Mouse (Mus musculus): ENCODE results near the gene Slc4a11.
"Not testable (repeated sequence)": the region's sequence is repeated elsewhere in the genome, so short reads cannot be mapped to it uniquely, and the experiment has no call there.

Slc4a11 gene

DNA sequence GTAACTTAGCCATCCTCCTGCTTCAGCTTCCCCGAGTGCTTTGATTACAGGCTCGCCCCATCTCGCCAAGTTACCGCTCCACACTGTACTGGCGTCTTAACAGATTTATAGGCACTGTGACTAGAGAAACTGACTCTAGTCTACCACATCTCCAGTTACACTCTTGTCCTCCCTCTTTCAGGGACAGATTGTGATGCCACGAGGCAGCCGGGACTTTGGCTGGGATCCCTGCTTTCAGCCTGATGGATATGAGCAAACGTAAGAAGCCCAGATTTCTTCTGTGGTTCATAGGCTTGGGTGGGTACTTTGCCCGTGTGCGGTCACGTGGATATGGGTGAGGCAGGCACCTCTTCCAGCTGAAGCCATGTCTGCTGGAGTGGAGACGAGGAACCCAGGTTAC, 18.2 kb downstream of the Slc4a11 start:
- no peak for DNase-seq

DNA sequence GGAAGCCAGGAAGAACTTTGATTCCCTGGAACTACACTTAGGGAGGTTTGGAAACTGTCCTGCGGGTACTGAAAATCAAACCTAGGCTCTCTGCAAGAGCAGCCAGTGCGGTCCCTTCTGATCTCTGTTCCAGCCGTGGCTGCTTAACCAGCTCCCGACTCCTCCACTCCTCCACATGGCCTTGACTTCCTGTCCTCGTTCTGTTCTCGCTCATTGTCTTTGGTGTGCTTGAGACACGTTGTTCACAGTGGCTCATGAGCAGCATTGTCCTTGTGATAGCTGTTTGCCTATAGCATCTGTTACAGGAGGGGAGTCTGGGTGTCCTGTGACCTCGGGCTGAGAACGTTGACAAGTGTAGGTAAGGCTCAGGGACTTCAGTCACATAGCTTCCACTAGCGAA, 20.1 kb downstream of the Slc4a11 start:
- DNase-seq, result no peak

DNA sequence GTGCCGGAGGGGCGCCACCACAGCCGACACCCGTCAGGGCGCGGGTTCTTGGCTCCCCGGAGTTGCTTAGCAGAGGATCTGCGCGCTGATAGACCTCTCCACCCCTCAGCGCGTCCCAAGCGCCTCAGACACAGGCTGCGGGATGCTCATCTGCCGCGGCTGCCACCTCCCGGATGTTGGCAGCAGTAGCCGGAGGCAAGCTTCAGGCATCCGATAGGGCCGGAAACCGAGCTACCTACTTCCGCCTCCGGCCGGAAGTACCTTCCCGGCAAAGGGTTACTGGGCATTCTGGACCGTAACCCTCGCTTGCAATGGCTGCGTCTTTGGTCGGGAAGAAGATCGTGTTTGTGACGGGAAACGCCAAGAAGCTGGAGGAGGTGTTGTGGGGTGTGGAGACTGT, 29.8 kb downstream of the Slc4a11 start, which contains the start of gene Itpa:
Gene Itpa (plus strand): TSS at position 52 of the 400 bp plus-strand sequence.
- DNase-seq, result peak; percentile 82

DNA sequence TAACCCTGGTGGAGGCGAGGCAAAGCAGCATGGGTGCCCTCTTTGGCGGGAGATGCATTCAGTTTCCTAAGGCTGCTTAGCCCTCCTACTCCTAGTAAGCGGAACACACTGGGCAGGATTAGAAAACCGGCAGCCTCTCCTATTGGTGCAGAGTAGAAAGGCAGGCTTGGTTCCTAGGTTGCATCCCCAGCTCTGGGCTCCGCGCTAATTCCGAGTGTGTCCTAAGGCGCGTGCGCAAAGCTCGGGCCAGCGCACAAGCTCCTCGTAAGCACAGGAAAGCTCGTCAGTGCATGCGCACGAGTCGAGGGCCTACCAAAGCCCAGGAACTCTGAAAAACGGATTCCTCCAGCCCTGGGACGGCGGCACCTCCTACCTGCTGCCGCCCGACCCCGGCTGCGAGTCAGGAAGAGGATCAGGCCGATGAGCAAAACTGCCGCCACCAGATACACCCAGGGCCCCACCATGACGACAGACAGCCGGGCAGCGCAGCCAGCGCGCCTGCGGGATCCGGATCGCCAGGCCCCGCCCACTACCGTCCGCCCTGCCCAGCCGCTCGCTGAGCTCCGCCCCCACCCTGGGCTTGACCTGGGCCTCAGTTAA, 33.1 kb downstream of the Slc4a11 start, which contains the start of gene Ddrgk1:
Gene Ddrgk1 (minus strand): TSS at position 558 of the 600 bp plus-strand sequence.
- peak; percentile 89 for DNase-seq

DNA sequence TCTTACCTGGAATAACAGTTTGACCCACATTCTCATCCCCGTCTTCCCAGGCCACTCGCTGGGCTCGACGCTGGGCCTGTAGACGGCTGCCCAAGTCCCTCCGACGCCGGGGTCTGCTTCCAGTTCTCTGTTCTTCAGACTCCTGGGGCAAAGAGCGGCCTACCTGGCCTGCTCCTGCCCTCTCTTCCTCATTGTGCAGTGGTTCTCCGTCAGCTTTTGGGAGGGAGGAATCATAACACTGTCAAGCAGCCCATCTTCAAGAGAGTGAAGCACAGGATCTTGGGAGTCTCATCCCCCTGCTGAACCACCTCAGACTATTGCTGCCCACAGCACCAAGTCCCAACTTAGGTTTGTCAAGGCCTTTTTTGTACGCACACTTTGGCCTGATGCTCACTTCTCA, 34.0 kb downstream of the Slc4a11 start:
- no peak for DNase-seq

DNA sequence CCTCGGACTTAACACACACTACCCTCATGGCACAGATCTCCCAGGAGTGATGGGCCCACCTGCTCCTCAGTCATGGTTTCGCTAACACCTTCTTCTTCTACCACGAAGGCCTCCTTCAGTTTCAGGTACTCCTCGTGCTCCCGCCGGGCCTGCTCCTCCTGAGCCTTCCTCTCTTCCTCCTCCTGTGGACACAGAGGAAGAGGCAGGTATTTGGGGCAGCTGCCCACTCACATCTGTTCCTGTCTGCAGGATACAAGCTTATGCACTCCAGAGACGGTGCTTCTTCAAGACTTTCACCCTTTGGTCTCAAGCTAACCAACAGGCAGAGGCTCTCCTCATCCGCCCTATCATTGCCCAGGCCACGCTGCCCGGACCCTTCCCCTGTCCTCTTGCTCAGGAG, 38.8 kb downstream of the Slc4a11 start:
- no peak for DNase-seq

DNA sequence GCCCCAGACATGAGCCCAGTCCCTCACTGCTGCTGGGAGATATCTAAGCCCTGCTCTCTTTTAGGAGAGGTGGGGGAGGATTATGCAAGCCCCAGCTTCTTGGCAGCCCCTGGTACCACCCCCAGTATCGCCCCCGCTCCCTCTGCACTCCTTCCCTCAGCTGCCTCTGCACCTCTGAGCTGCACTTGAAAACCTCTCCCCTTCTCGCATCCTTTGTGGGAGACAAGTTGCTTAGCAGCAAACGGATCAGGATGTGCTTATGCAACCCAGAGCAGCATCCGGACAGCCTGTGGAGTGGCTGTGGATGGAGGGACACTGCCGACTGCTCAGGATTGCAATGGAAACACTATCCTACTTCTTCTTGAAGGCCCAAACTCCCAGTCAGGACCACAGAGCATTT, 39.8 kb downstream of the Slc4a11 start:
- peak; percentile 58 for DNase-seq

DNA sequence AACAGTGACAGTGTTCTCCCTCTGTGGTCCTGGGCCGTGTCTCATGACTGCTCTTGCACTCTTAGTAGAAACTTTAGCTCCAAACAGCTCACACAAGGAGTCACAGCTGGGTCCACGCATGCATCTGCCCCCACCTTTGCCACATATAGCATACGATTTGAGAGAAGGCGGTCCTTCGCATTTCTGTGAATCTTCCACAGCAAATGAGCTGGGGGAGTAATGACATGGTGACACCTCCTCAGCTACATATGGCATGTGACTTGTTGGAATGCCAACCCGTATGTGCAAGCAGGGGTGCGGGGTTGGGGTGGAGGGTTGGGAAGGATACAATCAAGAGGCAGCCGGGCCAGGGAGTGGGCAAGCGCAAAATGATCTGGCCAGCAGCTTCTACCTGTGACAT, 40.8 kb downstream of the Slc4a11 start:
- no peak for DNase-seq

DNA sequence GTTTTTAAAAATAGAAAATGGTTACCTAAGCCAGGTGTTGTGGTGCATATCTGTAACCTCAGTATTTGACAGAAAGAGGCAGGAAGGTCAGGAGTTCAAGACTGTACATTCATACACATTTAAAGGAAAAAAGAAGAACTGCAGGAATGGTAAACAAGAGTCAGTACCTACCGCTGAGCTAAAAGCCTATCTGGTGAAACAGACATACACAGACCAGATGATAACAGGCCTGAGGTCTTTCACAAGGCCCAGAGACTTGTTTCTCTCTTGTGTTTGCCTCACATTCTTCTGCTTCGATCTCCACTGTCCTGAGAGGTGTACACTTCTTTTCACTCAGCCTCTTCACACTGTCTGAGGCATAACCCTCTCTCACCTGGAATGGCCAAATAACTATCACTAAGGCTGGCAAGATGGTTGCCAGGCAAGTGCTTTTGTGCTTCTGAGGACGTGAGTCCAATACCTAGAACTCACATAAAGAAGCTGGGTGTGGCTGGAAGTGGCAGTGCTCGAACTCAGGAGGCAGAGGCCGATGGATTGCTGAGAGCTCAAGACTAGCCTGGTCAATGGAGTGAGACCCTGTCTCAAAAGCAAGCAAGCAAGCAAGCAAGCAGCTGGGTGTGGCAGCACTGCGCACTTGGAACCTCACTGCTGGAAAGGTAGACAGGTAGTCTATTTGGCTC, 41.5 kb downstream of the Slc4a11 start:
- no peak for DNase-seq

DNA sequence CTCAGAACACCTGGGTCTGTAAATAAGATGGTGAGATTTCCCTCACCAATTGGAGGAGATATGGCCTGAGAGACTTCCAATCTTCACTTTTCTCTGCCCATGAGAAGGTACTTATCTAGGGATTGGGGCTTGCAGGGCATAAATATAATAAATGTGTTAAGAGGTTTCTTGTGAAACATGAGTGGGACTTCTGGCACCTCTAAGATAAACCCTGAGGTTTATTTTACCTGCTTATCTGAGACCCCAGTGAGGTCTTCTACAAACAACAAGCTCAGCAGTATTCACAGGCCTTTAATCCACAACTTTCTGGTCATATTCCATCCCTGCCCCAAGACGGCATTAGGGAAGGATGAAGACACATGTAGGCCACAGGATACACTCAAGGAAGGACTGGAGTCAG, 43.6 kb downstream of the Slc4a11 start:
- DNase-seq, result no peak

DNA sequence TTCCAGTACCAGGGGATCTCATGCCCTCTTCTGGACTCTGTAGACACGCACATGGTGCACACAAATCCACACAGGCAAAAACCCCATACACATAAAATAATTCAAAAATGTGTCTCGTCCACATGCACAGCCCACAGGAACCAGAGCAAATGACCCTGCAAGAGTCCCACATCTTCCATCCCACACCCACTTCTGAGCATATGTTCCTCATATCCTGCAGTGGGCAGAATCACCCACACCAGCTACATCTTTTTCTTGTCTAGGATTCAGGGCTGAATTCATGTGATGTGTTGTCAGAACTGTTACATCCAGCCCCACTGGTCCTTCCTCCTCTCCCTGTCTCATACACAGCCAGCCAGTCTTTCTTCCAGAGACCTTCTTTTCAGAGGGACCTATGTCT, 44.0 kb downstream of the Slc4a11 start:
- DNase-seq, result no peak

DNA sequence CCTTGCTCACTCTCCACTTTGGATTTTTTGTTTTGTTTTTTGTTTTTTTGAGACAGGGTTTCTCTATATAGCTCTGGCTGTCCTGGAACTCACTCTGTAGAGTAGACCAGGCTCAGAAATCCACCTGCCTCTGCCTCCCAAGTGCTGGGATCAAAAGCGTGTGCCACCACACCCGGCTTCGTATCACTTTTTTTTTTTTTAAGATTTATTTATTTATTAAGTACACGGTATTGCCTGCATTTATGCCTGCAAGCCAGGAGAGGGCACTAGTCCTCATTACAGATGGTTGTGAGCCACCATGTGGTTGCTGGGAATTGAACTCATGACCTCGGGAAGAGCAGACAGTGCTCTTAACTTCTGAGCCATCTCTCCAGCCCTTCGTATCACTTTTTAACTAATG, 48.3 kb downstream of the Slc4a11 start:
- DNase-seq, result not testable (repeated sequence)

DNA sequence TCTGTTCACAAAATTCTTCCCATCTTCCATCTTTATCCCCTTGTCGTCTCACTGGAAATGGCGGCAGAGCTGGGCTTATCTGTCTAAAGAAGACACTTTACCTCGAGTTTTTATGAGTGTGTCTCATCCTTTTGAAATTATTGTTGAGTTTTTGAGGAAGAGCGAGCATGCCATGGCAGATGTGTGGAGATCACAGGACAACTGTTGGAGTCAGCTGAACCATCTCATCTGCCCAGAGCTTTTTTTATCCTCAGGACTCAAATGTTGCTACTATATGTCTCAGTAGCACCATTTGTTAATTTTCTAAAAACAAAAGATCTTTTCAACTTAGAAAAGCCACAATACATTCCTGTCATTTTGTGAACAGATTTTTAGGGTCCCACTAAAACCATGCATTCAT, 52.1 kb downstream of the Slc4a11 start:
- no peak for DNase-seq

DNA sequence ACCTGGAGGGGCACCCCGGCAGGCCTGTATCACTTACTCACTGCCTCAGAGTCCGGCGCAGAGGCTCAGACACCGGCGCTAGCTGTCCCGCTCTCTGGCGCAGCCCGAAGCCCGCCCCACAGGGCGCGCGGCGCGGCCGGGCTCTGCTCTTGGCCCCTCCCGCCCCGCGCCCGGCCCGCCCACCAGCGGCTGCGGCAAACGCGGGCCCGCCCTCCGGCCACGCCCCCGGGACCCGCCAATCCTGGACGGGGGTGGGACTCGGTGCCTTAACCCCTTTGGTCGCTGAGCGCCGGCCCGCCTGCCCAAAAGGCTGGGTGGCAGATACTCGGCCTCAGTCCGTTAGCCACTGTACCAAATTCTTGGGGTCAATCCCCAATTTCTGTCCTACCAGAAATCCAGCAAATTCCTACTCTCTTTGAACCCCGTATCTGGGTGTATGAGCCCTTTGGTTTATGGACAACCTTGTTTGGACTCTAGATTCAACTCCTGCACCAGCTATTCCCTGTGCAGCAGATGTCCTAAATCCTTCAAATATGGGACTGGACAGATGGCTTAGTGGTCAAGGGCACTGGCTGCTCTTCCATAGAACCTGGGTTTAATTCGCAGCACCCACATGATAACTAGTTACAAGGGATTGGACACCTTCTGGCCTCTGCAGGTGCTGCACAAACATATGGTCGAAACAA, 54.5 kb downstream of the Slc4a11 start, which contains the start of gene Lzts3:
Gene Lzts3 (minus strand): TSS at position 120 of the 686 bp plus-strand sequence.
- DNase-seq, result peak; percentile 92

DNA sequence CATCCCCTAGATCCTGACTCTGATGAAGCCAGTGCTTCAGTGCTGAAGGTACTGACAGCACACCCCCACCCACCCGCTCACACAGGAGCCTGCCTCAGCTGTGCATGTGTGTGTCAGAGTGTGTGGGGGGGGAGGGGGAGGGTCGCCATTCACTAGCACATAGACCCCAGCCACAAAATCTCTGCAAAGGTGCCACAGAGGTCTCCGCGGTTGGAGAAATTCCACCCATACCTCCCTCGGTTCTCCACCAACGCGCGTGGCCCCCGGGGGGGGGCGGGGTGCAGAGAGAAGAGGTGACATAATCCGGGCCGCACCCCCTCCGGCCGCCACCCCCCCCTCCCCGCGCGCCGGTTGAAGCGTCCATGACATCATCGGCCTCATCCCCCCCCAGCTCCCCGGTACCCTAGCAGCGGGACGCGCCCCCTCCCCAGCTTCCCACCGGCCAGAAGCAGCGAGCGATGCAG, 55.1 kb downstream of the Slc4a11 start:
- DNase-seq, result no peak

DNA sequence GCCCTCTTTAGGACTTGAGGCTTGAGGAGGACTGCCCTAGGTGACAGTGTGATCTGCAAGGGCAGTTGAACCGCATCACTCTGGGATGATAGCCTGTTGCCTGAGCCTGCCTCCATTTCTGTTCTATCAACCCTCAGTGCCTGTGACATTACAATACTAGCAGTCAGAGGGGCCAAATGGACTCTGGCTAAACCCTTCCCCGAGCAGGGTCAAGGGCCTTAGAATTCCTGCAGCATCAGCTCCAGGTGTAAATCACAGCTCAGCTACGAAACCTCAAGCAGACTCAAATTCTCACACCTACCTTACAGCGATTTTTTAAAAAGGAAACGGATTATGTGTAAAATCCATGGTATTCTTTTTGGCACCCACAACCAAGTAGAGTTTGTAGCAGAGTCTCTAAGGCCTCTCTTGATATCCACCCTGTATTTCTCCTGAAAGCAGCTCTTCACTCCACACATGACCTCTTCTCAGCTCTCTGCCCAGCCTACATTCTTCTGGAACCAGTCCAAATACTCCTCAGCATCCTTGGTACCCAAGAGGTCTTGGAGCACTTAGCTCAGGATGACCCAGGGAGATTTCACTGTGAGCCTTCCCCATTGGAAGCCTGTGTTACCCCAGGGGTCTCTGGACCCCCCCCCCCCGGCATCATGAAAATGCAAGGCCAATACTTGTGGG, 55.8 kb downstream of the Slc4a11 start:
- DNase-seq, result no peak

DNA sequence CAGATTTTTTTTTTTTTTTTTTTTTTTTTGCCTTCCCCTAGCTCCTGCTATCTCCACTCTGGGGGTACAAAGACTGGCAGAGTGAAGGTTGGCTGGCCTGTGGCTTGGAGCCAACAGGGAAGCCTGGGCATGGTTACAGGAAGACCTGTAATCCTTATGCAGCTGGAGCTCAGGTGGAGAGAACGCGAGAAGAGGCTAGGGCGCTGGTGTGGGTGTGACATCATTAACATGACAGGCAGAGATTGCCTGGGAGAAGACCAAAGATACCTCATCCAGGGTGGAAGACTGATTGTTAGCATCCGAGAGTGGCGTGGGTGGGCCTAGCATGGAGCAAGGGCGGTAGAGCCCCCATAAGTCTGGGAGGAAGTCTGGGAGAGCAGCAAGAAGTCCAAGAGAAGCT, 58.0 kb downstream of the Slc4a11 start:
- DNase-seq, result no peak

DNA sequence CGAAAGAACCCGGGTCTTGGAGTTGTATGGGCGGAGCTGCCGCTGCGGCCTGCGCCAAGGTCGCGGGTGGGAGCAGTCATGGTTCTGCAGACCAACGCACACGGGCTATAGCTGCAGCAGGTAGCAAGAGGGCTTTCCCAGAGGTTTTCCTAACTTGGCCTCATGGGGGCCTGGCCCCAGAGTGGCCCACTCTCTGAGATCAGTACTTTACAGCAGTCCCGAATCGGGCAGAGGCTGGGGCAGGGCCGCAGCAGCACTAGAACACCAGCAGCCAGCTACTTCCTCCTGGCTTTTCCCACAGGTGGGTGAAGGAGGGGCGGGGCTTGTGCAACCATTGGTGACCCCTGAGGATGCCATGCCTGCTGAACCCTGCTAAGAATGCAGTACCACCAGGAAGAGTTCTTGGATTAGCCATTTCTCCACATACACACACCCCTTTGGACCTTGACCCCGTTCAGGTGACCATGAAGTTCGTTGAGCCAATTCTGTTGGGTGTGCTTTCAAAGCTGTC, 59.2 kb downstream of the Slc4a11 start:
- no peak for DNase-seq

DNA sequence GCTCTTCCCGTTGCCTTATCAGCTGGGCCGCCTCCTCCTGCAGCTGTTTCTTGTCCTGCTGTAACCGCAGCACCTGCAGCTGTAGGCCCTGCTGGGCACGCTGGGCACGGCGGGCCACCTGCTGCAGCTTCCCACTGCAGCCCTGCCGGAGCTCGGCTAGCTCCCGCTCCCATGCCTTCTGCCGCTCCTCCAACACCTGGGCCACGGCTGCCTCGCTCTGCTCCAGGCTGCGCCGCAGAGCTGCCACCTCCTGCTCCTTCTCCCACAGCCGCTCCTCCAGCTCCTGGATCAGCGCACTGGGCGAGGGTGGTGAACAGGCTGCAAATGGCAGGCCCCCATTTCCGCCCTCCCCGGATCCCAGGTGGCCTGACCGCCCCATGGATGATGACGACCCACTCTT, 61.5 kb downstream of the Slc4a11 start:
- peak; percentile 17 for DNase-seq

DNA sequence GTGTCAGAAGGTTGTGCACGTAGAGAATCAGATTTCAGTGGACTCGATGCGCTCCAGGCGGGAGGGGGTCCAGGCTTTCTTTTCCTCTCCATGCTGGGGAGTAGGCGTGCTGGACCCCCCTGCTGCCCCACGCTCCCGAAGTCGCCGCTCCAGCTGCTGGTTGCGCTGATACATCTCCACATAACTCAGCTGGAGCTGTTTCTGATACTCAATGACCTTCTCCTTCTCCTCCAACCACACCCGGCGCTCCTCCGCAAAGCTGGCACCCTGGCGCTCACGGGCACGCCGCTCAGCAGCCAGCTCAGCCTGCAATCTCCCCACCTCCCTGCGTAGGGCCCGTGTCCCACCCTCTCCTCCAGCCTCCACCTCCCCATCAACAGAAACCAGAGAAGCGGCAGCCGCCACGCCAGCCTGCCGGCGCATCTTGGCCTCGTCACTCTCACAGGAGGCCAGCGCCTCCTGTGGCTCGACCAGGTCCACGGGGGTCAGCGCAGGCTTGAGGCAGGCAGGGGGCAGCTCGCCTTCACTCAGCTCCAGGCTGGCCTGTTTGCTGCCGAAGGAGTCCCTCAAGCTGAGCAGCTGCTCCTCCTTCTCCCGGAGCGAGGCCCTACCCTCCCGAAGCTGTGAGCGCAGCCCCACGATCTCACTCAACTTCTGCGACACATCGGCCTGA, 62.4 kb downstream of the Slc4a11 start:
- DNase-seq, result peak; percentile 31

Data from right cerebral cortex, postnatal 14 days (tissue).